Mouse (Mus musculus) right cerebral cortex, postnatal 4 days (tissue): ENCODE results near the gene Prkab1.

Experiments used
- DNase-seq: peaks from one replicate; pipeline ENCODE4 v3.0.0-alpha.2; 2022

Gene Prkab1

GRCm38 (mm10) chr5:116024327-116024739 lies at the start of gene Prkab1:
TSS of gene Prkab1 (minus strand) at chr5:116024508.
- peak; percentile 83 for DNase-seq

GRCm38 (mm10) chr5:116069618-116070017 lies 45.3 kb upstream of the Prkab1 start:
- DNase-seq: no peak

- no peak for DNase-seq
These were observed 28.5 kb upstream of the Prkab1 start for GRCm38 (mm10) chr5:116052826-116053225.

GRCm38 (mm10) chr5:116052171-116052570 lies 27.9 kb upstream of the Prkab1 start:
- no peak for DNase-seq

GRCm38 (mm10) chr5:116049821-116050220 lies 25.5 kb upstream of the Prkab1 start:
- DNase-seq: no peak

GRCm38 (mm10) chr5:116048321-116048720 lies 24.0 kb upstream of the Prkab1 start:
- DNase-seq: no peak

GRCm38 (mm10) chr5:116046246-116046645 lies 21.9 kb upstream of the Prkab1 start:
- no peak for DNase-seq

- no peak for DNase-seq
These were observed 21.3 kb upstream of the Prkab1 start for GRCm38 (mm10) chr5:116045581-116045980.

GRCm38 (mm10) chr5:116042241-116042640 lies 17.9 kb upstream of the Prkab1 start:
- no peak for DNase-seq

GRCm38 (mm10) chr5:116039706-116040105 lies 15.4 kb upstream of the Prkab1 start:
- DNase-seq: no peak

- DNase-seq: no peak
These were observed 13.4 kb upstream of the Prkab1 start for GRCm38 (mm10) chr5:116037731-116038130.

GRCm38 (mm10) chr5:116036465-116036864 lies 12.2 kb upstream of the Prkab1 start:
- no peak for DNase-seq

- peak; percentile 86 for DNase-seq
These were observed 6.9 kb upstream of the Prkab1 start for GRCm38 (mm10) chr5:116031190-116031577.

GRCm38 (mm10) chr5:116030566-116031189 lies 6.4 kb upstream of the Prkab1 start:
- no peak for DNase-seq

GRCm38 (mm10) chr5:116029071-116029470 lies 4.8 kb upstream of the Prkab1 start:
- no peak for DNase-seq

GRCm38 (mm10) chr5:116026561-116026960 lies 2.3 kb upstream of the Prkab1 start:
- DNase-seq: no peak

- DNase-seq: no peak
These were observed 1.8 kb upstream of the Prkab1 start for GRCm38 (mm10) chr5:116026107-116026506.

GRCm38 (mm10) chr5:116023821-116024284 lies 455 bp downstream of the Prkab1 start:
- DNase-seq: no peak

- peak; percentile 31 for DNase-seq
These were observed 1.1 kb downstream of the Prkab1 start for GRCm38 (mm10) chr5:116023251-116023661.

- no peak for DNase-seq
These were observed 1.6 kb downstream of the Prkab1 start for GRCm38 (mm10) chr5:116022658-116023200.

- DNase-seq: no peak
These were observed 2.2 kb downstream of the Prkab1 start for GRCm38 (mm10) chr5:116022131-116022530.

- DNase-seq: no peak
These were observed 2.8 kb downstream of the Prkab1 start for GRCm38 (mm10) chr5:116021552-116021951.

- no peak for DNase-seq
These were observed 4.9 kb downstream of the Prkab1 start for GRCm38 (mm10) chr5:116019371-116019770.

- no peak for DNase-seq
These were observed 5.5 kb downstream of the Prkab1 start for GRCm38 (mm10) chr5:116018784-116019183.

- DNase-seq: no peak
These were observed 6.1 kb downstream of the Prkab1 start for GRCm38 (mm10) chr5:116018196-116018595.
